Mouse (Mus musculus) heart, postnatal 0 days (tissue): ENCODE measurements at regions not wholly inside any gene's neighbourhood (a gene's known extent, or its start where the extent isn't known, plus 50 kb on each side); places are given as distances from the start of the nearest gene placed in this dataset.

Experiments
- CTCF ChIP-seq: IDR thresholded peaks from 2 replicates; pipeline ENCODE4 v1.5.1; 2016; ENCODE audit warnings: antibody characterized with exemption, control low read depth, low read depth
- EP300 ChIP-seq: IDR thresholded peaks from 2 replicates; pipeline ENCODE4 v1.6.1; 2016; ENCODE audit warnings: antibody characterized with exemption, low read depth

GRCm38 (mm10) chr1:126916369-126916768, 85.8 kb upstream of the Nckap5 start:
- TF ChIP-seq CTCF: no peak
- no peak for TF ChIP-seq EP300
